9 mouse cellular contexts compared by ENCODE assay signal in genomic region chr4:155094565-155094964, GRCm38 (mm10). TPM values are rescaled to one million over a fixed set of nuclear protein-coding genes. Genes with fewer than 3 reads are reported as not detected.
DNase-seq lines count a peak whose midpoint lies in the region; ATAC-seq and TF ChIP-seq lines count a peak whose summit lies in the region.
"Had no signal": no experiment of that assay in that cellular context is flagged by ENCODE, and none has a peak within 500 bp of the region (broad histone marks: within the 10 kb centered on the region; RNA-seq: fewer than 3 reads in every experiment).

No protein-coding gene starts in this region.

- H3K9ac ChIP-seq in forebrain, embryonic 11.5 days (ENCODE audit: low read length): no peak overlapping the region
- H3K9ac ChIP-seq in kidney, embryonic 16.5 days (replicated peaks; ENCODE audit: low read length): no peak overlapping the region
- H3K9ac ChIP-seq: heart, embryonic 15.5 days had no signal

- no peak for DNase-seq in testis, postnatal 14 days (ENCODE audit: low spot score)
- DNase-seq in brain, embryonic 14.5 days (ENCODE audit: low read depth): peak; percentile 51
- DNase-seq in forebrain, embryonic 11.5 days (ENCODE audit: low spot score): peak; percentile 80
- peak; percentile 67 for DNase-seq in lung, postnatal 36 days
- DNase-seq in spleen, adult 18-20 months: peak; percentile 36 to 68
- DNase-seq in Muller cell, postnatal 12 days (ENCODE audit: inconsistent ontology term): no peak

- no peak overlapping the region for H3K4me3 ChIP-seq in testis, adult 2 months (ENCODE audit: control insufficient read depth, low read depth, low read length)
- H3K4me3 ChIP-seq in forebrain, embryonic 11.5 days (ENCODE audit: low read depth, low read length): no peak overlapping the region
- no peak overlapping the region for H3K4me3 ChIP-seq in kidney, embryonic 16.5 days (ENCODE audit: low read length)
- H3K4me3 ChIP-seq: heart, embryonic 15.5 days had no signal

- TF ChIP-seq POLR2A in testis, adult 2 months (IDR thresholded peaks at IDR 0.05; ENCODE audit: control insufficient read depth, low read depth, low read length): no peak
- no peak for TF ChIP-seq POLR2A in brain, embryonic 14.5 days (IDR thresholded peaks at IDR 0.05; ENCODE audit: borderline replicate concordance, extremely low read depth, insufficient read depth, insufficient read length, poor library complexity, severe bottlenecking)

- TF ChIP-seq CTCF in testis, adult 2 months (IDR thresholded peaks at IDR 0.05; ENCODE audit: control insufficient read depth, insufficient read depth, insufficient replicate concordance, low read depth, low read length): peak; percentile 66; the same call in 1 of the 2 replicates
- peak; percentile 66 for TF ChIP-seq CTCF in brain, embryonic 14.5 days (IDR thresholded peaks at IDR 0.05; ENCODE audit: borderline replicate concordance, extremely low read depth, insufficient read depth, insufficient read length)

- no peaks in the 10 kb centered on the region; the same call in 1 of the 2 replicates for H3K4me1 ChIP-seq in testis, adult 2 months (ENCODE audit: control insufficient read depth, insufficient read depth, low read length)
- H3K4me1 ChIP-seq in forebrain, embryonic 11.5 days (replicated peaks; ENCODE audit: control insufficient read depth, insufficient read depth, low read length): no peaks in the 10 kb centered on the region; the same call in 1 of the 2 replicates
- peaks cover 9% of the 10 kb centered on the region for H3K4me1 ChIP-seq in kidney, embryonic 16.5 days (ENCODE audit: insufficient read depth, low read length)

- H3K4me2 ChIP-seq in forebrain, embryonic 11.5 days (ENCODE audit: low read depth, low read length, severe bottlenecking): no peak overlapping the region
- H3K4me2 ChIP-seq in kidney, embryonic 16.5 days (replicated peaks; ENCODE audit: low read depth, low read length): no peak overlapping the region
- H3K4me2 ChIP-seq: heart, embryonic 15.5 days had no signal

- 78% methylated on average over 3 of the region's 3 CpGs for WGBS in forebrain, embryonic 11.5 days
- 63% methylated on average over 3 of the region's 3 CpGs for WGBS in kidney, embryonic 16.5 days

- H3K27ac ChIP-seq in testis, adult 2 months (ENCODE audit: control insufficient read depth, insufficient read depth, low read depth, low read length): no peak overlapping the region
- H3K27ac ChIP-seq in forebrain, embryonic 11.5 days (ENCODE audit: low read depth, low read length): no peak overlapping the region
- H3K27ac ChIP-seq in kidney, embryonic 16.5 days (ENCODE audit: low read length): no peak overlapping the region

- no peaks in the 10 kb centered on the region for H3K27me3 ChIP-seq in testis, adult 2 months (ENCODE audit: control insufficient read depth, insufficient read depth, low read length)
- no peaks in the 10 kb centered on the region for H3K27me3 ChIP-seq in forebrain, embryonic 11.5 days (ENCODE audit: control insufficient read depth, insufficient read depth, low read length)
- no peaks in the 10 kb centered on the region for H3K27me3 ChIP-seq in kidney, embryonic 16.5 days (ENCODE audit: insufficient read depth, low read length)
- H3K27me3 ChIP-seq: heart, embryonic 15.5 days had no signal

- no peaks in the 10 kb centered on the region for H3K9me3 ChIP-seq in forebrain, embryonic 11.5 days (ENCODE audit: control insufficient read depth, low read length)
- H3K9me3 ChIP-seq in kidney, embryonic 16.5 days (ENCODE audit: low read length): no peaks in the 10 kb centered on the region
- H3K9me3 ChIP-seq: heart, embryonic 15.5 days had no signal

- peak; percentile 31; the same call in 1 of the 2 replicates for ATAC-seq in forebrain, embryonic 11.5 days (replicated peaks; ENCODE audit: low FRiP score)
- peak; percentile 62 for ATAC-seq in kidney, embryonic 16.5 days (ENCODE audit: low FRiP score, low TSS enrichment)

- peaks cover 2% of the 10 kb centered on the region; the same call in 1 of the 2 replicates for H3K36me3 ChIP-seq in testis, adult 2 months (ENCODE audit: control insufficient read depth, insufficient read depth, low read length)
- H3K36me3 ChIP-seq in forebrain, embryonic 11.5 days (ENCODE audit: control insufficient read depth, insufficient read depth, low read length): no peaks in the 10 kb centered on the region
- peaks cover 3% of the 10 kb centered on the region; the same call in 1 of the 2 replicates for H3K36me3 ChIP-seq in kidney, embryonic 16.5 days (ENCODE audit: insufficient read depth, low read length)
- H3K36me3 ChIP-seq: heart, embryonic 15.5 days had no signal

RNA-seq across cellular contexts. Expression of gene Morn1, which starts 8.2 kb away (rescaled TPM):
- polyA plus RNA-seq in testis, adult 2 months (2012; rRNA removed): 44.0 and 47.5 TPM in 2 replicates
- 8.0 and 12.6 TPM in 2 replicates for polyA plus RNA-seq in brain, embryonic 14.5 days (2012; rRNA removed)
- 4.8 TPM in 2 replicates for polyA plus RNA-seq in forebrain, embryonic 11.5 days (2014; fragmentation: Nextera tagmentation; extraction: Ambion mirVana)
- polyA plus RNA-seq in kidney, embryonic 16.5 days (2015; fragmentation: Nextera tagmentation; extraction: Ambion mirVana): 5.9 and 7.0 TPM in 2 replicates

RNA-seq across cellular contexts. Expression of gene Rer1, which starts 8.4 kb away (rescaled TPM):
- 59.5 and 64.6 TPM in 2 replicates for polyA plus RNA-seq in testis, adult 2 months (2012; rRNA removed)
- polyA plus RNA-seq in brain, embryonic 14.5 days (2012; rRNA removed): 84.0 and 95.7 TPM in 2 replicates
- 130 and 137 TPM in 2 replicates for polyA plus RNA-seq in forebrain, embryonic 11.5 days (2014; fragmentation: Nextera tagmentation; extraction: Ambion mirVana)
- 158 and 162 TPM in 2 replicates for polyA plus RNA-seq in kidney, embryonic 16.5 days (2015; fragmentation: Nextera tagmentation; extraction: Ambion mirVana)

RNA-seq across cellular contexts. Expression of gene Pex10, which starts 27.7 kb away (rescaled TPM):
- polyA plus RNA-seq in testis, adult 2 months (2012; rRNA removed): 3.1 and 3.5 TPM in 2 replicates
- polyA plus RNA-seq in brain, embryonic 14.5 days (2012; rRNA removed): 19.2 and 27.0 TPM in 2 replicates
- polyA plus RNA-seq in forebrain, embryonic 11.5 days (2014; fragmentation: Nextera tagmentation; extraction: Ambion mirVana): 7.2 and 9.7 TPM in 2 replicates
- polyA plus RNA-seq in kidney, embryonic 16.5 days (2015; fragmentation: Nextera tagmentation; extraction: Ambion mirVana): 26.3 and 27.3 TPM in 2 replicates

RNA-seq across cellular contexts. Expression of gene Plch2, which starts 38.0 kb away (rescaled TPM):
- polyA plus RNA-seq in testis, adult 2 months (2012; rRNA removed): 1.9 and 3.4 TPM in 2 replicates
- 33.7 and 37.6 TPM in 2 replicates for polyA plus RNA-seq in brain, embryonic 14.5 days (2012; rRNA removed)
- 2.4 and 3.1 TPM in 2 replicates for polyA plus RNA-seq in forebrain, embryonic 11.5 days (2014; fragmentation: Nextera tagmentation; extraction: Ambion mirVana)
- polyA plus RNA-seq in kidney, embryonic 16.5 days (2015; fragmentation: Nextera tagmentation; extraction: Ambion mirVana): 3.6 and 3.8 TPM in 2 replicates

Comparison
In these comparisons a context has a peak if more than half of its experiments do, and no peak if none do; other contexts are left out.
1. DNase-seq: peak in brain, embryonic 14.5 days (single experiment), forebrain, embryonic 11.5 days (single experiment), lung, postnatal 36 days (single experiment) and spleen, adult 18-20 months (2 of 2); none in testis, postnatal 14 days (single experiment) and Muller cell, postnatal 12 days (single experiment).